Mouse (Mus musculus): ENCODE measurements at regions not wholly inside any gene's neighbourhood (a gene's known extent, or its start where the extent isn't known, plus 50 kb on each side); places are given as distances from the start of the nearest gene placed in this dataset.

DNA sequence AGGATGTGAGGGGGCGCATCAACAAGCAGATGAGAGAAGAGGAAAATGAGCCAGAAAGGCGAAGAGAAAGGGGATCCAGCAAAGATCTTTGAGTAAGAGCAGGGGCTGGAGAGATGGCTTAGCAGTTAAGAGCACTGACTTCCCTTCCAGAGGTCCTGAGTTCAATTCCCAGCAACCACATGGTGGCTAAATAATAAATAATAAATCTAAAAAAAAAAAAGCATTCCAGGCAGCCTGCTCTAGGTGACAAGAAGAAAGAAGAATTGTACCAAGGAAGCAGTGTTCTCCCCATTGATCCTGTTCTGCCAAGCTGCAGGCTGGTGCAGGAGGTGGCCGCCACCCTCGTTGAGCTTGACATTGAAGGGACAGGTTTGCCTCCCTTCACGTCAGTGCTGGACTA, 61.1 kb upstream of the Cp start:
- TF ChIP-seq SIN3A (IDR thresholded peaks at IDR 0.05; ENCODE audit: low read length) (no peak), RAD21 (IDR thresholded peaks at IDR 0.05; ENCODE audit: low read depth, low read length) (no peak)
